Mouse (Mus musculus) kidney, adult 18-20 months (tissue): ENCODE results near the gene Vmn1r81.

Experiments
- DNase-seq: peaks from one replicate; pipeline ENCODE4 v3.0.0; 2021

The Vmn1r81 gene

DNA sequence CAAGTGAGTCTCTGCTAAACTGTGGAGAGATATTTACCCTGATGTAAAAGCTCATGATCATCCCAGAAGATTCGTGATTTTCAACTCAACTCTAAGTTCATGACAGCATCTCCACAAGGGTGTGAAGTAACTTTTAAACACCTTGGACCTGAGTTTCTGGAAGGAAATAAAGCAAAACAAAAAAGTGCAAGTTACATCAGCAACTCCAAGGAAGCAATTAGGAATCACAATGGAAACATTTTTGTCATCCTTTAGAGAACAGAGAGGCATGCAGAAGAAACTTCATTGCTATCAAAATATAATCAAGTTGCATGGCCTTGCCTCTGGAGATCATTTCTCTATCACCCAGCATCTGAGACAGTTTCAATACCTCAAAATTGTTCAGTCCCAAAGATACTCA is at the start of gene Vmn1r81:
Gene Vmn1r81 (minus strand): TSS at position 101 of the 400 bp plus-strand sequence.
- no peak for DNase-seq

DNA sequence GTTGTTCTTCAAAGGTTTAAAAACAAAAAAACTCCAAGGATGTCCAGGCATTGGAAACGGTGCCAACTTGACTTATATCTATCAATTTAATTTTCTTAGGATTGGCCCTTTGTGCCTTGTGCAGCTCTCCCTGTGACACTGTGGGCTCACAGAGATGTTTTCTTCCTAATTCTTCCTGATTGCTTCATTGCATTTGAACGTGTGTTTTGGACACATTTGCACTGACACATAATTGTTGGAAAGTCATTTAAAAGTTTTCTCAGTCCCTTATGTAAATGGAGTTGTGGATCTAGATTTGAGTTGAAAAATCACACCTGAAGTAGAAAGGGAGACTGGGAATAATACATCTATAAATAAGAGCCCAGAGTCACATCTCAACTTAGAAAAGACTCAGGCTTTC is 32.1 kb upstream of the Vmn1r81 start, which contains the start of gene Vmn1r82:
Gene Vmn1r82 (plus strand): TSS at position 301 of the 400 bp plus-strand sequence.
- DNase-seq = no peak

DNA sequence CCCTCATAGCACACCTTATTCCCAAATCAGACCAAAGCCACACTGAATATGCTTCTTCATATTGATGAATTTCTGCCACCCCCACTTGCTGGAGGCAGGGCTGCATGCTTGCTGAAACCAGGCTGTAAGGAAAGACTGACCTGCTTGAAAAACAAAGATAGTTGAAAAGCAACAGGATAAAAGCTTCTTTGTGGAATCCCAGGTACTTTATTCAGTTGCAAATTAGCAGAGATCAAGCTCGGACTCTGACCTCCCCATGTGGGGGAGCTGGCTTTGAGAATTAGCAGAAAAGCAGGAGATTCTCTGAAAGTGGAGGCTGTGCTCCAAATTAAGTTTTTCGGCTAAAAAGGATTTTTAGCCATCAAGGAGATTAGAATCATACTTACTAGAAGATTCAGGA is 63.9 kb downstream of the Vmn1r81 start:
- no peak for DNase-seq
